12 mouse cellular contexts compared by ENCODE assay signal in the genomic region with DNA sequence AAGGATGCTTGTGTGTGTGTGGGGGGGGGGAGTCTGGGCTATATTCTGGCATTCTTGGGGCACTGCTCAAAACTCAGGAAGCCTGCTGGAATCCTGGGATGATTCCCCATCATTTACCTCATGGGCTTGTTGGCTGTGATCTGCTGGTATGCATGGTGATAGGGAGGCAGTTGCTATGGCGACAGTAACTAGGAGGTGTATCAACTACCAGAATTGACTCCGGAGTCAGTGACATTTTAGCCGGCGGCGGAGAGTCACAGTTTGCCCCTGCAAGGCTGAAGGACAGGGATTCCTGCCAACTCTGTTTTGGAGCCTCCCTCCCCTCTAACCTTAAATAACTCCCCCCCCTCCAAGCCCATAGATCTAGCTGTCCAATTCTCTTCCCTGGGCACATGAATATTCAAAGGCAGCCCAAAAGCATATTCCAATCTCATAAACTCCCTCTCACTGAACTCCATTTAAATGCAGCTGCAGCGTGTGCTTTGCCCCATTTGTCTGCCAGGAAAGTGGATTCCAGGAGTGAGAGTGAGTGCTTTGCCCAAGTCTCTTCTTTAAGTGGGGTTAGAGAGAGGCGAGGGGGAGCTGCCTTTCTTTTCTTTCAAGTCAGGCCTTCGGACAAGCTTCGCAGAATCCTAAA.
A peak's percentile ranks its signal among the peaks of the same experiment; 100 is the strongest.
DNase-seq lines count a peak whose midpoint lies in the region; ATAC-seq and TF ChIP-seq lines count a peak whose summit lies in the region.
"Had no signal": no experiment of that assay in that cellular context is flagged by ENCODE, and none has a peak within 500 bp of the region (broad histone marks: within the 10 kb centered on the region; RNA-seq: fewer than 3 reads in every experiment).

No protein-coding gene starts in this region.

- H3K9me3 ChIP-seq in hindbrain, embryonic 12.5 days (replicated peaks), result no peaks in the 10 kb centered on the region
- H3K9me3 ChIP-seq: embryonic facial prominence, embryonic 10.5 days; intestine, embryonic 15.5 days; liver, embryonic 13.5 days; stomach, embryonic 15.5 days had no signal

- peak overlapping the region; percentile 92 for H3K27ac ChIP-seq in layer of hippocampus, adult 2 months
- H3K27ac ChIP-seq in hindbrain, embryonic 12.5 days, result 0 out of 2 replicates have a peak overlapping the region, but pooled peaks have one; percentile 23
- H3K27ac ChIP-seq: embryonic facial prominence, embryonic 10.5 days; intestine, embryonic 15.5 days; liver, embryonic 13.5 days; stomach, embryonic 15.5 days had no signal

- H3K4me1 ChIP-seq in hindbrain, embryonic 12.5 days, result peaks cover 33% of the 10 kb centered on the region
- H3K4me1 ChIP-seq: liver, embryonic 13.5 days; stomach, embryonic 15.5 days had no signal

- intact Hi-C loops in left cerebral cortex, postnatal 4 days (cut with DNase I), result no loop called here

- H3K9ac ChIP-seq in hindbrain, embryonic 12.5 days, result no peak overlapping the region
- H3K9ac ChIP-seq: intestine, embryonic 15.5 days; liver, embryonic 13.5 days; stomach, embryonic 15.5 days had no signal

- no peaks in the 10 kb centered on the region for H3K36me3 ChIP-seq in hindbrain, embryonic 12.5 days
- H3K36me3 ChIP-seq: embryonic facial prominence, embryonic 10.5 days; intestine, embryonic 15.5 days; liver, embryonic 13.5 days; stomach, embryonic 15.5 days had no signal

- peak; percentile 39; the same call in 1 of the 2 replicates for ATAC-seq in hindbrain, embryonic 12.5 days (ENCODE audit: low FRiP score)

- H3K4me2 ChIP-seq in hindbrain, embryonic 12.5 days (replicated peaks), result peak overlapping the region; percentile 25
- H3K4me2 ChIP-seq: intestine, embryonic 15.5 days; liver, embryonic 13.5 days; stomach, embryonic 15.5 days had no signal

- no peak overlapping the region; the same call in 1 of the 2 replicates for H3K4me3 ChIP-seq in layer of hippocampus, adult 2 months
- no peak overlapping the region for H3K4me3 ChIP-seq in hindbrain, embryonic 12.5 days
- H3K4me3 ChIP-seq: embryonic facial prominence, embryonic 10.5 days; intestine, embryonic 15.5 days; liver, embryonic 13.5 days; stomach, embryonic 15.5 days had no signal

- peak; percentile 61 to 82 for DNase-seq in layer of hippocampus, adult 2 months (ENCODE audit: low spot score in 2 of 2)
- no peak for DNase-seq in layer of hippocampus, adult 9-10 months (ENCODE audit: low spot score)
- DNase-seq in left cerebral cortex, postnatal 4 days, result peak; percentile 50
- DNase-seq in right cerebral cortex, postnatal 36 days (ENCODE audit: low spot score in 2 of 2), result peak; percentile 62 to 71
- DNase-seq in cerebellum, adult 11-12 months, result no peak
- DNase-seq in lung, postnatal 4 days, result no peak
- DNase-seq: adrenal gland, postnatal 10 days; liver, embryonic 13.5 days had no signal

- TF ChIP-seq CTCF in layer of hippocampus, adult 2 months (conservative IDR thresholded peaks at IDR 0.05), result no peak

- WGBS in hindbrain, embryonic 12.5 days, result 22% methylated on average over 9 of the region's 9 CpGs

- peaks cover 16% of the 10 kb centered on the region; the same call in 1 of the 2 replicates for H3K27me3 ChIP-seq in hindbrain, embryonic 12.5 days
- H3K27me3 ChIP-seq: stomach, embryonic 15.5 days had no signal

Comparison
In these comparisons a context has a peak if more than half of its experiments do, and no peak if none do; other contexts are left out.
1. DNase-seq: peak in layer of hippocampus, adult 2 months (2 of 2), left cerebral cortex, postnatal 4 days (single experiment) and right cerebral cortex, postnatal 36 days (2 of 2); none in layer of hippocampus, adult 9-10 months (single experiment), cerebellum, adult 11-12 months (single experiment) and lung, postnatal 4 days (0 of 2).